Mouse (Mus musculus) embryonic facial prominence, embryonic 14.5 days (tissue): ENCODE data around the gene Kif1c. TPM values are rescaled to one million over a fixed set of nuclear protein-coding genes. Genes with fewer than 3 reads are reported as not detected.

Source experiments
- ATAC-seq: fragments of 200-750 bp; cut with Nextera tagmentation; 2 replicates; pipeline ENCODE4 v1.8.0; 2017; ENCODE audit warnings: low read depth, moderate number of reproducible peaks, moderate TSS enrichment
- DNase-seq: peaks from one replicate; pipeline ENCODE4 v3.0.0-alpha.2; 2015; ENCODE audit warnings: low spot score
- H3K27ac ChIP-seq: fragments of 300-500 bp; sonication (generic); replicated peaks from 2 replicates; pipeline ENCODE4 v1.5.1; 2014; ENCODE audit warnings: low read depth, mild to moderate bottlenecking, low read length, moderate library complexity
- H3K27me3 ChIP-seq: fragments of 300-500 bp; sonication (generic); replicated peaks from 2 replicates; pipeline ENCODE4 v1.6.1; 2014; ENCODE audit warnings: low read length; ENCODE audit not compliant: control insufficient read depth, insufficient read depth
- H3K36me3 ChIP-seq: fragments of 300-500 bp; sonication (generic); 2 replicates; pipeline ENCODE4 v1.6.1; 2014; ENCODE audit warnings: low read length, mixed read lengths; ENCODE audit not compliant: control insufficient read depth, insufficient read depth
- H3K4me1 ChIP-seq: fragments of 300-500 bp; sonication (generic); 2 replicates; pipeline ENCODE4 v1.6.1; 2014; ENCODE audit warnings: antibody characterized with exemption, low read length; ENCODE audit not compliant: control insufficient read depth, insufficient read depth
- H3K4me2 ChIP-seq: fragments of 300-500 bp; sonication (generic); 2 replicates; pipeline ENCODE4 v1.6.1; 2014; ENCODE audit warnings: low read depth, mild to moderate bottlenecking, low read length, moderate library complexity, mixed read lengths
- H3K4me3 ChIP-seq: fragments of 300-500 bp; sonication (generic); 2 replicates; pipeline ENCODE4 v1.5.1; 2014; ENCODE audit warnings: low read depth, mild to moderate bottlenecking, low read length
- H3K9ac ChIP-seq: fragments of 300-500 bp; sonication (generic); 2 replicates; pipeline ENCODE4 v1.6.1; 2014; ENCODE audit warnings: low read depth, mild to moderate bottlenecking, low read length, moderate library complexity, mixed read lengths
- H3K9me3 ChIP-seq: fragments of 300-500 bp; sonication (generic); 2 replicates; pipeline ENCODE4 v1.6.1; 2016; ENCODE audit warnings: low read length; ENCODE audit not compliant: control insufficient read depth
- WGBS: fragments of 180-500 bp; shearing (Covaris S2); extraction: QIAGEN DNeasy Blood & Tissue Kit; methylation state at CpG from one replicate; pipeline ENCODE4 v1.1.7; 2014; 5-methylcytosine and 5-hydroxymethylcytosine counted together
- polyA plus RNA-seq: library from polyadenylated mRNA; unstranded; fragments of >200 nt; fragmentation: Nextera tagmentation; extraction: Ambion mirVana; gene quantifications from 2 replicates; pipeline ENCODE4 v1.2.1, GENCODE M21; 2014

The Kif1c gene
- polyA plus RNA-seq, 1 experiment from 2014 or later = 14.8 TPM

DNA sequence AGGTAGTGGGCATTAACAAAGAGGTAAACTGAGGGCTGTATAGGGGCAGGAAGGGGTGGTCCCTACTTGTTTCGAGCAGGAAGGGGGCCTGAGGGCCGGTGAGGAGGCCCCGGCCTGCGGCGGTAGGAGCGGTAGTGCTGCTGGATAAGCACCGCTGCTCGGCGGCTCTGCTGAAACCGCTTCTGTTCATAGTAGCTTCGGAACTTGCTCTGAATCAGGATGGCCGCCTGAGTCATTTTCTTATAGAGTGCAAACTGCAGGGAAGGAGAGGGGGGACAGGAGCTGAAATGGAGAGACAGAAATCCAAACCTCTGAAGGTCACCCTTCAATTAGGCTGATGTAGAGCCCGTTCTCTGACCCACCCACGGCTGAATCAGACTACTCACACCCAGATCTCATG lies 29.9 kb upstream of the Kif1c start:
- Histone ChIP-seq H3K4me3 (peak overlapping the region; percentile 62), H3K4me1 (peaks cover 10% of the 10 kb centered on the region), H3K9me3 (no peaks in the 10 kb centered on the region), H3K4me2 (peak overlapping the region; percentile 70), H3K27me3 (no peaks in the 10 kb centered on the region), H3K9ac (peak overlapping the region; percentile 74), H3K36me3 (peaks cover 32% of the 10 kb centered on the region), H3K27ac (peak overlapping the region; percentile 96)
- DNase-seq = no peak
- no peak for ATAC-seq
- 43% methylated on average over 14 of the region's 14 CpGs for WGBS

DNA sequence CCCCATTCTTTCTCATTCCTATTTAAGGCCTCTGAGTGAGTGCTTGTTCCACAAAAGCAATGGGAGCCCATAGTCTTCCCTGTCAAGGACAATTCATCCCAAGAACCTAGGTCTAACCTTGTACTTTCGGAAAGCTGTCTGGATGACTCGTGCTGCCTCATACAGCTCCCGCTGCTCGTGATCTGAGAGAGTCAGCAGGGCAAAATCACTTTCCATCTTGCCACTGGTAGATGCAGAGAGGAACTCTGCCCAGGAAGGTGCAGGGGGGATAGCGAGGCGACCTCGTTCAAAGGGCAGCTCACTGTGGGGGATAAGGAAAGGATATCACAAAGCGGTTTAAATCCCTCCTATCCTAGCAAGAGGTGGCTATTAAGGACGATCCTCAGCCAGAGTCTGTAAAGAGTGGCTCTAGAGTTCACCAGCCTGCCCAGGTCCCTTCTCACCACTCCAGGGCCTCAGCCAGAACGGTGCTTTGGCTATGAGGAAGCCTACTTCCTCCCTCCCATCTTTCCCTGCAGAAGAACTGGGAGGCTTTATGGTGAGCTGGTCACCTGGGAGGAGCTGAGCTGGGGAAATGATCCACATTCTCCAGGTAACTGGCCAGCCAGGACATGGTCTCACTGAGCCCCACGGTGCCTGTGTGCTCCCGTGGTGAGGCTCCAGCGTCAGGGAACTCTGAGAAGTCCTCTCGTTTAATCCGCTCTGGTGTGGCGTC lies 28.9 kb upstream of the Kif1c start:
- Histone ChIP-seq H3K4me2 (no peak overlapping the region), H3K4me1 (peaks cover 10% of the 10 kb centered on the region), H3K9me3 (no peaks in the 10 kb centered on the region), H3K9ac (no peak overlapping the region), H3K27ac (no peak overlapping the region), H3K36me3 (peaks cover 36% of the 10 kb centered on the region), H3K4me3 (no peak overlapping the region; the same call in 1 of the 2 replicates), H3K27me3 (no peaks in the 10 kb centered on the region)
- 87% methylated on average over 16 of the region's 16 CpGs for WGBS
- DNase-seq = no peak
- ATAC-seq = no peak

DNA sequence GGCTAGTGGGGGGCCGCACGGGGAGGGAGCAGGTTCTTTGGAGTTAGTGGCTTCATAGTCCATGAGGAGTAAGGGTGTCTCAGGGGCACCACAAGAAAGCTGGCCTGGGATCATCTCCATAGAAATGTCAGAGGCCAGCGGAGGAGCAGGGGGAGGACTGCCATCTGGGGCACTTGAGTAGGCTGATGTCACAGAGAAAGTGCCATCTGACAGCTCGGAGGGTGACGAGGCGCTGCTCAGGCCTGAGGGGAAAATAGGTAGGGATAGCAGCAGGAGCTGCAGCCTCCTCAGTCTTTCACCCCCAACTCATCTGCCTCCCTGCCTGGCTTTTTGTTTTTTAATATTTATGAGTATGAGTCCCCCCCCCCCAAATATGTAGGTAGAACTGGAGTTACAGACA lies 26.3 kb upstream of the Kif1c start:
- no peak overlapping the region for H3K4me2 ChIP-seq
- DNase-seq = no peak
- 0 out of 2 replicates have a peak, but pooled peaks cover 4% of the 10 kb centered on the region for H3K4me1 ChIP-seq
- no peak overlapping the region for H3K27ac ChIP-seq
- H3K9me3 ChIP-seq = no peaks in the 10 kb centered on the region
- WGBS = 69% methylated on average over 6 of the region's 6 CpGs
- no peaks in the 10 kb centered on the region for H3K27me3 ChIP-seq
- H3K9ac ChIP-seq = no peak overlapping the region
- peaks cover 42% of the 10 kb centered on the region for H3K36me3 ChIP-seq
- no peak overlapping the region for H3K4me3 ChIP-seq
- ATAC-seq = no peak

DNA sequence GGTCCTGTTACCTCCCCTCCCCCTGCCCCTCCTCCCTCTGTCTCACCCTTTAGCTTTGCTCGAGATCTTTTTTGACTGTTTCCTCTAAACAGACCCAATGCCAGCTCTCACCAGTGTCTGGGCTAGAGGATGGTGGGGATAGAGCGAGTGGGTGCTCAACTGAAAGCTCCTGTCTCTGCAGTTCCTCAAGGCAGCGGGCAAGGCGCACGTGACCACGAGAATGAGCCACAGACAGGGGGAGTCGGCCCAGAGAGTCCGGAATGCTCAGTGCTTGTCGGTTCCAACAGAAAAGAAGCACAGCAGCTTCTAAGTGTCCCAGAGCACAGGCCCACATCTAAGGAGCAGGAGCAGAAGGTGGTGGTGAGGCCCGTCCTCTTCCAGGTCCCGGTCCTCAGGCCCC lies 25.8 kb upstream of the Kif1c start:
- H3K4me2 ChIP-seq = no peak overlapping the region
- no peaks in the 10 kb centered on the region for H3K27me3 ChIP-seq
- H3K36me3 ChIP-seq = peaks cover 46% of the 10 kb centered on the region
- H3K4me3 ChIP-seq = no peak overlapping the region
- WGBS = 70% methylated on average over 11 of the region's 11 CpGs
- DNase-seq = no peak
- no peak overlapping the region for H3K9ac ChIP-seq
- 0 out of 2 replicates have a peak, but pooled peaks cover 4% of the 10 kb centered on the region for H3K4me1 ChIP-seq
- no peak overlapping the region for H3K27ac ChIP-seq
- H3K9me3 ChIP-seq = no peaks in the 10 kb centered on the region
- ATAC-seq = no peak

DNA sequence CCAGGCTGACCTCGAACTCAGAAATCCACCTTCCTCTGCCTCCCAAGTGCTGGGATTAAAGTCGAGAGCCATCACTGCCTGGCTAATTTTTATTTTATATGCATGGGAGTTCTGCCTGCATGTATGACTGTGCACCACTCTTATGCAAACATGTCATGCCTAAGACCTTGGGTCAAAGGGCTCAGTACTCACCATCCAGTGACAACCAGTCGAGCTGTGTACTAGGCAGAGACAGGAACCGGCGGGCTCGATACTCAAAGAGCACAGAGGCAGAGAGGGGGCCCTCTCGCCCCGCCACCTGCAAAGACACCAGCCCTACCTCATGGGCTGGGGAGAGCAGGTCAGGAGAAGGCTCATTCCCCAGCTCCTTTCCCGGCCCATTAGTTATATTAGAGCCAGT lies 22.3 kb upstream of the Kif1c start:
- peaks cover 72% of the 10 kb centered on the region for H3K36me3 ChIP-seq
- H3K9me3 ChIP-seq = no peaks in the 10 kb centered on the region
- ATAC-seq (no peak), DNase-seq (no peak)
- 83% methylated on average over 9 of the region's 9 CpGs for WGBS
- H3K4me1 ChIP-seq = no peaks in the 10 kb centered on the region; the same call in 1 of the 2 replicates
- H3K4me2 ChIP-seq = no peak overlapping the region
- no peak overlapping the region for H3K9ac ChIP-seq
- H3K27ac ChIP-seq = no peak overlapping the region
- no peaks in the 10 kb centered on the region for H3K27me3 ChIP-seq
- H3K4me3 ChIP-seq = no peak overlapping the region

DNA sequence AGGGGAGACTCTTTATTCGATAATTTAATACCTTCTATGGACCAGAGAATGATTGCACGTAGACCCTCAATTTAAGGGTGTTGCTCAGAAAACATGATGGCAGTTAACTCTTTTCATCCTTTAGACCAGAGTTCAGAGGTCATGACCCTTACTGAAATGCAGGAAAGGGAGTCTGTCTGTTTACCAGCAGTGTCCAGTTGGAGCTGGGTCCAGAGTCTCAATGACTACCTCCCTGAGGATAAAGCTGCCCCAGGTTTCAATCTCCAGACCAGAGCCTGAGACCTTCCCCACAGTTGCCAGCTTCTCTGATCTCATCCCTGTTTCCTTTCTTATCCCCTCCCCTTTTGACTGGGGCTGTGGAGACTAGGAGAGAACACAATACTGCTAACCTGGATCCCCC lies 21.8 kb upstream of the Kif1c start:
- Histone ChIP-seq H3K27me3 (no peaks in the 10 kb centered on the region), H3K4me2 (no peak overlapping the region), H3K36me3 (peaks cover 74% of the 10 kb centered on the region), H3K9me3 (no peaks in the 10 kb centered on the region), H3K27ac (no peak overlapping the region), H3K9ac (no peak overlapping the region), H3K4me1 (no peaks in the 10 kb centered on the region; the same call in 1 of the 2 replicates), H3K4me3 (no peak overlapping the region)
- WGBS = 48% methylated on average over 2 of the region's 2 CpGs
- ATAC-seq (no peak), DNase-seq (no peak)

DNA sequence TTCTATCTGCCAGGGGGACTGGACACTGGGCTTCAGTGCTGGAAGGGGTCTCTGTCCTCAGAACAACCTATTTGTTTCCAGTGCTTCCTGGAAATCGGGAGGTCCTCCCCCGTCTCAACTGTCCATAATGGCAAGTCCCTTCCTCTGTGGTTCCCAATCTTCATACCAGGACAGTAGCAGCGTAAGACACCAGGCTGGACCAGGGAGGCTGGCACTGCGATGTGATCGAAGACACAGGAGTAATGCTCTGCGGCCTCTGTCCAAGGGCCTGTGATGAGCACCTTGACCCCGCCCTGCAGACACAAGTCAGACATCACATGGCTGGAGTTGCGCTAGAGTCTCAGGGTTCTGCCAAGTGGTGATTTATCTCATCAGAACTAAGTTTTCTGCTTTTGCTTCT lies 21.0 kb upstream of the Kif1c start:
- H3K4me3 ChIP-seq = no peak overlapping the region
- no peak for DNase-seq
- H3K27ac ChIP-seq = no peak overlapping the region
- no peaks in the 10 kb centered on the region for H3K27me3 ChIP-seq
- peaks cover 74% of the 10 kb centered on the region for H3K36me3 ChIP-seq
- WGBS = 97% methylated on average over 8 of the region's 8 CpGs
- no peak for ATAC-seq
- H3K4me1 ChIP-seq = no peaks in the 10 kb centered on the region; the same call in 1 of the 2 replicates
- H3K4me2 ChIP-seq = no peak overlapping the region
- no peaks in the 10 kb centered on the region for H3K9me3 ChIP-seq
- no peak overlapping the region for H3K9ac ChIP-seq

DNA sequence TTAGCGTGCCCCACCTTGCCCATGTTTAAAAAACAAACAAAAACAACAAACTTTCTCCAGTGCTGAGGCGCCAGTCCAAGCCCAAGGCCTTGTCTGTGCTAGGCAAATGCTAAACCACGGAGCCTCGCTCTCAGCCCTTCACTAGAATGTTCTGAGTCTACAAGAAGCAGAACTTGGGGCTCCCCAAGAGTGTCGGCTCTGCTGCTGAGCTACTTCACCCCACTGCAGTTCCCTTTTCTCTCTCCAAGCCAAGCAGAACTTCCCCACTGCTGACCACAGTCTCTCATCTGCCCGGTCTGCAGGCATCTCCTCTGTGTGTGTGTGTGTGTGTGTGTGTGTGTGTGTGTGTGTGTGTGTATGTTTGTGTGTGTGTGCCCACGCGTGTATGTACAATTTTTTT lies 20.5 kb upstream of the Kif1c start:
- Histone ChIP-seq H3K27ac (no peak overlapping the region), H3K36me3 (peaks cover 72% of the 10 kb centered on the region), H3K4me2 (no peak overlapping the region), H3K9me3 (no peaks in the 10 kb centered on the region), H3K4me3 (no peak overlapping the region), H3K9ac (no peak overlapping the region), H3K27me3 (no peaks in the 10 kb centered on the region), H3K4me1 (no peaks in the 10 kb centered on the region; the same call in 1 of the 2 replicates)
- ATAC-seq (no peak), DNase-seq (no peak)
- 94% methylated on average over 6 of the region's 8 CpGs for WGBS

DNA sequence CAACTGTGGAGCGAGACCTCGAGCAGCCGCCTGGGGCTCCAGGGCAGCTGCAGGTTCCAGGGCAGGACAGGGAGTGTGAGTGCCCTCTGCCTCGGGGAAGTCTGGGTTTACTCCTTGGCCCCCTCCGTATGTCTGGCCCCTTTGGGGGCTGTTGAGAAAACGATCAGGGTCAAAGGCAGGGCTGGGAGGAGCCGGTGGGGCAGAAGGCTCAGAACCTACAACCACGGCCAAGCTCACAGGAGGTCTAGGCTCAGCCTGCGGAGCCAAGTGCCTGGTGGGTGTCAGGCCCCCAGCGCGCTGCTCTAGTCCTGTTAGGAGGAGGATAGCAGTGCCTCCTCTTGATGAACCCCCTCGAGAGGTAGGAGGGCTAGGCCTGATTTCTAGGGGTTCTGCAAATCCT lies 19.2 kb upstream of the Kif1c start:
- ATAC-seq = no peak
- H3K4me3 ChIP-seq = no peak overlapping the region
- no peaks in the 10 kb centered on the region for H3K9me3 ChIP-seq
- no peak overlapping the region for H3K4me2 ChIP-seq
- H3K36me3 ChIP-seq = peaks cover 63% of the 10 kb centered on the region
- 58% methylated on average over 12 of the region's 12 CpGs for WGBS
- H3K4me1 ChIP-seq = no peaks in the 10 kb centered on the region; the same call in 1 of the 2 replicates
- DNase-seq = no peak
- H3K27ac ChIP-seq = no peak overlapping the region
- no peak overlapping the region for H3K9ac ChIP-seq
- no peaks in the 10 kb centered on the region for H3K27me3 ChIP-seq
